Mouse (Mus musculus) embryonic stem cell, embryonic (primary cell): ENCODE measurements around the gene Gm21970.

Source experiments
- CTCF ChIA-PET, 4 experiments: fragments of 300-600 bp in 2 of 4; fragments of 350-600 bp in 2 of 4; sonication (Branson Sonifier 250); formaldehyde crosslinking; loops; one replicate each; lab custom pipeline; 2022; ENCODE audit warnings: inconsistent platforms in 2 of 4; lab: Charles Lee
- POLR2A ChIA-PET, 4 experiments: fragments of 300-600 bp in 2 of 4; fragments of 350-600 bp in 2 of 4; sonication (Branson Sonifier 250); formaldehyde crosslinking; loops; one replicate each; lab custom pipeline; 2022; ENCODE audit warnings: antibody characterized with exemption in 4 of 4, inconsistent platforms in 1 of 4; lab: Charles Lee

Gene Gm21970

DNA sequence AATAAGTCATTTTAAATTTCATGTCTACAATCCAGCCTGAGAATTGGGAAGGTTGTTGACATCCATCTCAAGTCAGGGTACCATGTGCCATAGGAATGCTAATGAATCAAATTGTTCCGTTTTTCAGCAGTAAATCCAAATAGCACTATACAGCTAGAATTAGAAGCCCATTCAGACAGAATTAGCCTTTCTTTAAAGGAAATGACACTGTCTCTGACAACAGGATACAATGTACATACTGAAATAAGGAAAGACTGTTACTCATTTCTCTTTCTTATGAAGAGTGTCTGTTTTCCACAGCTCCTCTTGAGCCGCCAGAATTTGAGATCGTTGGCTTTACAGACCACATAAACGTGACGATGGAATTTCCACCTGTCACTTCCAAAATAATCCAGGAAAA, at the start of gene Gm21970:
Gene Gm21970 (plus strand): TSS at position 301 of the 400 bp plus-strand sequence.
- ChIA-PET CTCF (interaction anchor here in 1 of 4 experiments (0.6 kb wide), 1 partner anchor 645 kb away, joined by 3 read pairs; no protein-coding TSS in a partner anchor), POLR2A (no interaction called here)

DNA sequence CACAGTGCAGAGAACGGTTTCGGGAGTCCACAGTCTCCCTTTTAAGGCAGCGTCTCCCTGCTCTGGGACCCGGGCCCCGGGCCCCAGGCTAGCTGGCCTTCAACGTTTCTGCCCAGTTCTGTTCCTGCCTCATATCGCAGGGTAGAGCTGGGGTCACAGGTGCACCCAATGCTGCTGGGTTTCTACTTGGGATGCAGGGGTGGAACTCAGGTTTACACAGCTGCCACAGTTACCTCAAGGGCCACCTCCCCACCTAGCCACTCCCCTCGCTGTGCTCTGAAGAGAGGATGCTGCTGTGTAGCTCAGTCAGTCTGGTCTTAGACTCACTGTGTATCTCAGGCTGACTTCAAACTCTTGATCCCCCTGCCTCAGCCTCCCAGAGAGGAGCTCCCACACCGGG, 45.0 kb upstream of the Gm21970 start:
- ChIA-PET CTCF (interaction anchor here in 3 of 4 experiments (0.9 to 1.6 kb wide), 4 partner anchors 12 to 129 kb away, joined by 3 to 11 read pairs (median 4); partner anchors contain the start of gene Olig2 (in 1 of the 3)), POLR2A (interaction anchor here in 2 of 4 experiments (0.6 to 1.8 kb wide), 5 partner anchors 9 to 1291 kb away, joined by 3 to 11 read pairs (median 6); no protein-coding TSS in a partner anchor)

DNA sequence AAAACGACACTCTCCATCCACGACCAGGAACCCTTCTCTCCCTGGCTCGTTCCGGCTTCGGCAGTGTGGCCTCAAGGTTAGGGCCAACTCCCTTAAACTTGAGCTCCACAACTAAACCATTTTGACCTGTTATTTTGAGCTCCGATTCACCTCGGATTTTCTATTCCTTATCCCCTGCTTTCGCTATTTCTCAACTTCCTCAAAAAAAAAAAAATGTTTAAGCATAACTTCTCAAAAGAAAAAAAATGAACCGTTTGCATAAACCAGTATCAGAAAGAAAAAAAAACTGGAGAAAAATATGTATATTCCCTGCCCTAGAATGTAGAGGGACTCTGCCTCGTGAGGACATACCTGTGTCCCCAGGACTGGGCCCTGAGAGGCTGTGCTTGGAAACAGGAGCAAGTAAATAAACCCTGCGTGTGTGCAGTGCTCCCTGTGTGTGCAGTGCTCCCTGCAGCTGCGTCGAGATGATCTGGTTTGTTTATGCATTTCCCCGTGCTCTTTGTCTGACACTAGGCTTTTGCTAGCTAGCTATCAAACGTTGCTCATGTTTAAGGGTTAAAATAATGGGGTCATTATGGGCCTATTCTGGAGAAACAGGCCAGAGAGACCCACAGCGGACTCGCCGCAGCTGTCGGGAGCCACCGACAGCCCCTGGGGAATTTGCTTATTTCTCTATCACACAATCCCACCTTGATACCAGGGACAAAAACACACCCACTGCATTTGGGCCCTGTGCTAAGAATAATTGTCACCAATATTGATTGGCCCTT, 43.8 kb upstream of the Gm21970 start:
- POLR2A ChIA-PET, result interaction anchor here (0.6 to 1.8 kb wide), 12 partner anchors 10 to 655 kb away, joined by 3 to 11 read pairs (median 4); partner anchors contain the start of gene Olig2 (in 1 of the 4)
- CTCF ChIA-PET, result interaction anchor here (0.6 to 1.7 kb wide), 9 partner anchors 11 to 653 kb away, joined by 3 to 11 read pairs (median 4); no protein-coding TSS in a partner anchor

DNA sequence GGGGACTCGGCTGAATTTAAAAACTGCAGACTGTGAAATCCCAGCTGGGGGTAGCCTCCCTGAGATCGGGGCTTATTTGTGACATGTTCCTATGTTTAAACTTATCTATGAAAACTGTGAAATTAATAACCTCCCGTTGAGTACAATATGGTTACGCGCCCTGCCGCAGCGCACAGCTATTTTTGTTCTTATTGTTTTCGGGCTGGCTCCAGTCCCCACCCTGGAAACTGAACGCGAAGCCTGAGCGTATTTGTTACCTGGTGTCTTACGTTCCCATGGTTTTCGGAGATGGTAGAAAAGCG, 43.3 kb upstream of the Gm21970 start:
- CTCF ChIA-PET, result interaction anchor here (0.6 to 1.7 kb wide), 9 partner anchors 10 to 653 kb away, joined by 3 to 11 read pairs (median 4); no protein-coding TSS in a partner anchor

DNA sequence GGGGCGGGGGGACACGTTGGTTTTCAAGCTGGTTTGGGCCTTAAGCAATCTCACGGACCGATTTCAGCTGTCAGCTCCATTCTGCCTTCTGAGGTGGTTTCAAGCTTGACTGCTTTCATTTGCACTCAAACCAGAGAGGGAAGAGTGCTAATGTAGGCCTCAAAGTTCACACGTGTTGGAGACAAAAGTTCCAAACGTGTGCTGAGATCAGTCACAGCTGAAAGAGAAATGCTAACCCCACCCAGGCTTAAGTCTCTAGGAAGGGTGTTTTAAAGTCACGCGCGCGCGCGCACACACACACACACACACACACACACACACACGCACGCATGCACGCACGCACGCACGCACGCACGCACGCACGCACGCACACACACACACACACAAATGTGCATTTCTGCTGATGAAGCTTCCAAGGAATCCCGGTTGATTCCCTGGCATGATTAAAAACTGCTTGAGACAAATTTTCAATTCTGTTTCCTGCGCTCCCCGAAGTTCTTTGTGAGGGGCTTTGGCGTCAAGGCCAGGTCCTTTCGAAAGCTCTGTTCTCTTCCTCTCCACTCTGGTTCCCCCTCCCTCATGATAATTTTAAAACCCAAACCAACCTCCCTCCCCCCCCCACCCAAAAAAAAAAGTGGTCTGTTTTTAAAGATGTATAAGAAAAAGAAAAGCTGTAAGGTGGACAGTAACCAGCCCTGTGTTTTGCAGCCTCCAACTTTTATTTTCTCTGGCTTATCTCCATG, 42.8 kb upstream of the Gm21970 start:
- POLR2A ChIA-PET, result interaction anchor here (0.6 to 1.6 kb wide), 14 partner anchors 11 to 207 kb away, joined by 3 to 7 read pairs (median 4); partner anchors contain the start of gene Olig2 (in 1 of the 4)
- CTCF ChIA-PET, result interaction anchor here (0.6 to 1.7 kb wide), 12 partner anchors 10 to 1575 kb away, joined by 3 to 8 read pairs (median 4); no protein-coding TSS in a partner anchor

More for the DNA sequence above, 43.3 kb upstream of the Gm21970 start:
- POLR2A ChIA-PET, result interaction anchor here (0.6 to 1.6 kb wide), 12 partner anchors 10 to 207 kb away, joined by 3 to 7 read pairs (median 3); partner anchors contain the start of gene Olig2 (in 1 of the 4)

DNA sequence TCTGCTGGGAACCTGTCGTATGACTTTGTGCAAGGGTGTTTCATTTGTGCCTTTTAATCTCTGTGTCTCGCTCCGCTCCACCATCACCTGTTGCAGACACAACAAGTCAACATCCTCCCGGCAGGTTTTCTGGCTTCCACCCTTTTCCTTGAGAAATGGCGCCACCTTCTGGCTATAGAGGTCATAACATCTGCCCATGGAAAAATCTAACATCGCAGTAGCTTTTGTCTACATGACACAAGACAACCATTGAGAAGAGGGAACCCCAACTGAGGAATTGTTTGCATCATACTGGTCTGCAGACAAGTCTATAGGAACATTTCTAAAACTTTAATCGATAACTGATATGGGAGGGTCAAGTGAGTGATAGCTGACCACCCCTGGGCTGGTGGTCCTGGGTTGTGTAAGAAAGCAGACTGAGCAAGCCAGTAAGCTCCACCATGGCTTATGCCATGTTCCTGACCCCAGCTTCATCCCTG, 39.4 kb upstream of the Gm21970 start:
- CTCF ChIA-PET, result interaction anchor here (0.5 to 2.7 kb wide), 33 partner anchors 18 to 795 kb away, joined by 3 to 20 read pairs (median 4); partner anchors contain the start of genes Olig2 (in 4 of the 4) and Olig1 (in 1 of the 4)

DNA sequence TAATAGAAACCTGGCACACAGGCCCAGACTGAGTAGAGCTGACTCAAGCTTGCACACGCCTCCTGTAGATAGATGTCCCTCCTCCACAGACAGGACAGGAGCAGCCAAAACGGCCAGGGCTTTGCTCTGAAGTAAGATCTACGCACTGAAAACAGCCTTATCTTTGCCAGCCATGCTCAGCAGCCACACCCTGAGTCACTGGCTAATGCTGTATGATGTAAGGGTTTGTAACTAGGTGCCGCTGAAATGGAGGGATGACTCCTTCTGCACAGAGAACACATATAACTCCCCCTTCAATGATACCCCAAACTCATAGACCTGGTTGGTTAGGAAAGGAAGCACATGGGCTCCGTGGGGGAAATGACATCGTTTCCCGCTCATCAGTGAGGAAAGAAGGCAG, 38.8 kb upstream of the Gm21970 start:
- ChIA-PET CTCF (interaction anchor here (0.5 to 2.7 kb wide), 28 partner anchors 18 to 794 kb away, joined by 3 to 20 read pairs (median 4); partner anchors contain the start of genes Olig2 (in 3 of the 4) and Olig1 (in 1 of the 4)), POLR2A (interaction anchor here in 1 of 4 experiments (1.0 to 1.3 kb wide), 4 partner anchors 8 to 161 kb away, joined by 3 to 5 read pairs (median 4); partner anchors contain the start of gene Olig2)

More for the DNA sequence above, 39.4 kb upstream of the Gm21970 start:
- POLR2A ChIA-PET, result interaction anchor here in 1 of 4 experiments (0.7 to 1.3 kb wide), 5 partner anchors 9 to 214 kb away, joined by 3 to 5 read pairs (median 4); partner anchors contain the start of gene Olig2

DNA sequence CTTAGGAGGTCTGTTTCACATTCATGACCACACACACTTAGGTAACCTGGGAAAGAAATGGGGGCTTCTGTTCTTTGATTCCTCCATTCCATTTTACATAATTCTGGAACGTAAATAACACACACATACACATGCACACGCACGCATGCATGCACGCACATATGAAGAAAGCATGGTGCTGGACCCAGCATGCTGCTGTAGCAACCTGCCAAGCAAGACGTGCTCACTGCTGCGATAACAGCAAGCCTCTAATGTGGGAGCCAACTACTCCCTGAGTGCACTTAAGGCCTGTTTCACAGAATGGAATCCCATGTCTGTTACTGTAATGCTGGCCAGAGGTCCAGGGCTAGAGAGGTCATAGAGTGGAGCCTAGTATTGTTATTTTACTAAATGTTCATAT, 38.3 kb upstream of the Gm21970 start:
- POLR2A ChIA-PET, result no interaction called here

DNA sequence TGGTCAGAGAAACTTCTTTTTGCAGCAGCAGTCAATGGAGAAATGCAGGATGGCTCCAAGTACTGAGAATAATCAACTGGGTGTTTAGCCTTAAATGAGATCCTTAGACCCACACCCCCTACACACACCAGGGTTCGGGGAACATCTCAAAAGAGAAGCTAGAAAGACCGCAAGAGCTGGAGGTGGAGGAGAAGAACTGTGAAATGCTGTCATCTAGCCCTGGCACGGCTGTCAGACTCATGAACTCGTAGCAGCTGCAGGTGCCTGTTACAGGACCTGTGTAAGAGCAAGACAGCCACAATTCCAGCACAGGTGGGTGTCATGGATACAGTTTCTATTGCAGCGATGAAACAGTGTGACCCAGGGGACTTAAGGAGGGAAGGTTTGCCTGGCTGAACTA, 37.9 kb upstream of the Gm21970 start:
- POLR2A ChIA-PET, result interaction anchor here in 2 of 4 experiments (0.6 to 0.8 kb wide), 2 partner anchors 111 to 166 kb away, joined by 3 to 4 read pairs; no protein-coding TSS in a partner anchor

More for the DNA sequence above, 38.3 kb upstream of the Gm21970 start:
- CTCF ChIA-PET, result interaction anchor here in 3 of 4 experiments (0.5 to 1.5 kb wide), 9 partner anchors 83 to 272 kb away, joined by 3 to 11 read pairs (median 4); partner anchors contain the start of genes Olig1 (in 1 of the 3) and Olig2 (in 1 of the 3)

DNA sequence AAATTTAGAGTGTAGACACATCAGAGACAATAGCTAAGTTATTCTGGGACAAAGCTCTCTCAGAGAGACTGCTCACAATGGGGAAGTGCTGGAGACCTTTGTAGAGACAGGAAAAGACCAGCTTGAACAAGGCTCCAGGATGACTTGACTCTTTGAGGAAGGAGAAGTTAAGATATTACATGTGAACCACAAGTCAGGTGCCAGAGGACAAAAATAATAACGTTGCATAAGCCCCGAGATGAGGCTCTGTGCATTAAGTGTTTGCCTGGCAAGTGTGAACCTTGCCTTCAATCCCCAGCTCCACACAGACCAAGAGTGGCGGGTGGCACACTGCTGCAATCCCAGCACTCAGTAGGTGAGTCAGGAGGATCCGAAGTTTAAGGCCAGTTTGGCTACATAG, 36.9 kb upstream of the Gm21970 start:
- ChIA-PET POLR2A (no interaction called here), CTCF (interaction anchor here in 1 of 4 experiments (2.0 kb wide), 1 partner anchor 129 kb away, joined by 5 read pairs; the partner anchor contains the start of gene Olig2)

More for the DNA sequence above, 37.9 kb upstream of the Gm21970 start:
- CTCF ChIA-PET, result interaction anchor here in 2 of 4 experiments (0.5 to 2.0 kb wide), 4 partner anchors 128 to 273 kb away, joined by 3 to 5 read pairs (median 4); partner anchors contain the start of gene Olig2 (in 1 of the 2)

DNA sequence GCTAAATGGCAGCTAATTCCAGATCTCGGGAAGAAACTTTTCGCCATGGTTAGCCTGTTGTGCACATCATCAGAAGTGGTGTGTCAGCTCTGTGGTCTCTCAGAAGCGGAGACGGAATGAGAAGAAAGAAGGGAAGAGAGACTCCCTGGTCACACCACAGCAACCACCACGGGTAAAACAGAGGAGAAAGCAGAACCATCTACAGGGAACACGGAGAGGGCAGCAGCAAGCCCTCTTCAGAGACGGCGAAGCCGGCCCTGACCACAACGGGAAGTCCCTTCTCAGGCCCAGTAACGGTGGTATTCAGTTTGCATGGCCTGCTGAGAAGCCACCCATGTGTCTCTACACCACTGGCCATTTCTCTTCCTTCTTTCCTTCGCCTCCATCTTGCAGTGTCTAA, 36.4 kb upstream of the Gm21970 start:
- POLR2A ChIA-PET, result no interaction called here

DNA sequence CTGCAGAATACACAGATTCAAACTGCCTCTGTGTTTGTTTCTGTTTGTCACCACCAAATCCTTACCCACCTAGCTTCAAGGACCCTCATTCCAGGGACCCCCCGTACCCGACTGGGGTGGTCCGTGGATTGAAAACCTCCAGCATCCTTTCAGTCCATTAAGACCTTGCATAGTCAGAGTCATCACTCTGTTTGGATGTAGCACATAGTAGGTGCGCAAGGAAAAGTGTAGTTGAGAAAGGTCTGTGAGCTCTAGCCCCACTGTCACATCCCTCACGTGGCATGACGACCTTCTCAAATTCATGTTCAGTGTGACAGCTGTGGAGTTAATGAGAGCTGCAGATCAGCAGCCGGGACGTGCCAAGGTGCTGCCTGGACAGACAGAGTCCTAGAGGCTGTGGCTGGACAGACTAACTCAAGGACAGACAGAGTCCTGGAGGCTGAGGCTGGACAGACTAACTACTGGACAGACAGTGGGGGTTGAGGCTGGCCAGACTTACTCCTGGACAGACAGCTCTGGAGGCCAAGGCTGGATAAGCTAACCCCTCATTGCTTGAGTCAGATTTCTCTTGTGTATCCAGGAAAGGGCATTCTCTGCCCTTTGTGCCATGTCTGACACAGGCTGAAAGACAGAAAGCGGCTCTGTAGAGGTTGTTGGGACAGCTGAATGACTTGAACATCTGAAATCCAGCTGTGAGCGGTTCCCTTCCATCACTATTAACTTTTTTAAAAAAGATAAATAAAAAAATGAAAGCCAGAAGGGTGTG, 34.6 kb upstream of the Gm21970 start:
- ChIA-PET POLR2A (interaction anchor here in 2 of 4 experiments (1.0 to 2.2 kb wide), 2 partner anchors 38 to 49 kb away, joined by 3 to 5 read pairs; partner anchors contain the start of gene Il10rb (in 1 of the 2)), CTCF (interaction anchor here in 2 of 4 experiments (0.6 to 1.4 kb wide), 3 partner anchors 93 to 278 kb away, joined by 3 read pairs; no protein-coding TSS in a partner anchor)

More for the DNA sequence above, 36.4 kb upstream of the Gm21970 start:
- CTCF ChIA-PET, result interaction anchor here in 1 of 4 experiments (2.0 kb wide), 1 partner anchor 130 kb away, joined by 5 read pairs; the partner anchor contains the start of gene Olig2

DNA sequence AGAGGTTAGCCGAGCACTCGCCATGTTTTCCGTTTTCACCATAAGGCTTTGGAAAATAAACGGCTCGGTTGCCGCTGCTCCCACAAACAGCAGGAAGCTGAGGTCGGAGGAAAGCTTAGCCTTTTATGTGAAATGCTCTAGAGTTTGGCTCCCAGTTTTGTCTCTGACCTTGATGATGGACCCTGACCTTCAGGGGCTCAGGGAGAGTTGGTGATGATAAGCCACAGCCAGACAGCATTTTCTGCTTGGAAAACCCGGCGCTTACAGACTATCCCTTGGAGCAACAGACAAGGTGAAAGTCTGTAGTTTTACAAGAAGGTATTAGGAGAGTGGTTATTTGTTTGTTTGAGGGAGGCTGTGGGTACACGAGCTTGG, 34.0 kb upstream of the Gm21970 start:
- POLR2A ChIA-PET, result interaction anchor here in 2 of 4 experiments (0.8 to 2.2 kb wide), 3 partner anchors 10 to 48 kb away, joined by 3 to 5 read pairs (median 3); partner anchors contain the start of gene Il10rb (in 1 of the 2)
- CTCF ChIA-PET, result interaction anchor here in 2 of 4 experiments (0.6 to 1.7 kb wide), 7 partner anchors 8 to 279 kb away, joined by 3 to 11 read pairs (median 3); no protein-coding TSS in a partner anchor

DNA sequence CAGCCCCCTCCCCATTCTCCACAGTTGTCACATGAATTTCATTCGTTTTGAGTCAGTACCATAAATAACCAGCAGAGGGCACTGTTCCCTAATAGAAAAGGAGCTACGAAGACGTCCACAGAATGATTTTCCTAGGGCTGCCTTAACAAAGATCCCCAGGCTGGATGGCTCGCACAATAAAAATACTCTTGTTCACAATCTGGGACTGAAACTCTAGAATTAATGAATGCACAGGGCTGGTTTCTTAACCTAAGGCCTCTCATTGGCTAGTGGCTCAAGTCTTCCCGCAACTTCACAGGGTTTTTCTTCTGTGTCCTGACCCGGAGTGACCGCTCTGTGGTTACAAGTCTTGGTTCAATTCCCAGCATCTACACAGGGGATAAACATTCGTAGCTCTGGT, 33.0 kb upstream of the Gm21970 start:
- CTCF ChIA-PET, result interaction anchor here (0.6 to 1.7 kb wide), 56 partner anchors 9 to 1257 kb away, joined by 3 to 11 read pairs (median 4); partner anchors contain the start of genes Ifnar2 (in 2 of the 4), Il10rb (in 2 of the 4) and Dnajc28 (in 1 of the 4)
- POLR2A ChIA-PET, result interaction anchor here (0.6 to 2.2 kb wide), 8 partner anchors 11 to 1117 kb away, joined by 3 to 5 read pairs (median 3); partner anchors contain the start of gene Il10rb (in 1 of the 4)

DNA sequence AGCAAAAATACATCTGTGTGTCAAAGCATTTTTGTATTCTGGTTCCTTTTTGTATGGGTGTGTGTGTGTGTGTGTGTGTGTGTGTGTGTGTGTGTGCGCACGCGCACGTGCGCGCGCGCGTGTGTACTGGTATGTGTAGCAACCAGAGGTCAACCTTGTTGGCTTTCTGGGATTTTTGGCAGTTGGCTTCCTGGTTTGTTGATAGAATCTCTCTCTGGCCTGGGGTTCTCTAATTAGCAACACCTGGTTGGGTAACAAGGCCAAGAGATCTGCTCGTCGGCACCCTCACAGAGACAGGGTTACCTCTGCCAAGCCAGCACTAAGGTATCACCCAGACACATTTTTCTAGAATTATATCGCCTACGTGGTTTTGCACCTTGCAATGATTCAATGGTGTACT, 32.0 kb upstream of the Gm21970 start:
- ChIA-PET POLR2A (interaction anchor here in 1 of 4 experiments (0.9 to 1.0 kb wide), 2 partner anchors 20 to 529 kb away, joined by 3 read pairs; no protein-coding TSS in a partner anchor), CTCF (interaction anchor here in 2 of 4 experiments (1.1 to 1.5 kb wide), 2 partner anchors 90 to 154 kb away, joined by 4 to 7 read pairs; no protein-coding TSS in a partner anchor)

DNA sequence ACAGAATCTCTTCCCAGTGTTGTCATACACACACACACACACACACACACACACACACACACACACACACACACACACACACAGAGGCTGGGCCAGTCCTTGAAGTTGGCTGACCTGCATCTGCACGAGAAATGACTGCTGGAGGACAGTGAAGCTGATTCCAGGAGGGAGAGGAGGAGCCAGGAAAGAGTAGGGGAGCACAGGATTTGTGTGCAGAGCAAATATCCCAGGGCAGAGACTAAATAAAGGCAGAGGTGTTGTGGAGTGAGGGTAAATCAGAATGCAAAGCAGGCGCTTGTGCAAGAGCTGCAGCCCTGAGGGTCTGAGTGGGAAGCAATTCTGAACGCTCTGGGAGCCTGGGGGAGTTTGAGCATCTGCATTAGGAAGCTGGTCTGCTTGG, 31.4 kb upstream of the Gm21970 start:
- ChIA-PET CTCF (interaction anchor here in 2 of 4 experiments (0.5 to 0.6 kb wide), 2 partner anchors 30 to 90 kb away, joined by 3 read pairs; partner anchors contain the start of gene Olig1 (in 1 of the 2)), POLR2A (interaction anchor here in 1 of 4 experiments (0.9 kb wide), 1 partner anchor 19 kb away, joined by 3 read pairs; no protein-coding TSS in a partner anchor)
